Mouse (Mus musculus): ENCODE measurements around the gene Frem1. TPM values are rescaled to one million over a fixed set of nuclear protein-coding genes. Genes with fewer than 3 reads are reported as not detected.

Gene Frem1
- total RNA-seq, 2 experiments from 2014 or later: 3.6 to 4.0 TPM

Other genes starting within 250 kb of the Frem1 start
- gene Zdhhc21, start 192.4 kb downstream of the Frem1 start, total RNA-seq (2021): 10 to 100 TPM; 42.6 to 47.0 TPM
- gene Cer1, start 167.2 kb downstream of the Frem1 start, total RNA-seq (2021): under 1 TPM in 1 of 2 experiments, not detected in 1; 0.28 TPM